Mouse (Mus musculus): ENCODE measurements at regions not wholly inside any gene's neighbourhood (a gene's known extent, or its start where the extent isn't known, plus 50 kb on each side); places are given as distances from the start of the nearest gene placed in this dataset.

DNA sequence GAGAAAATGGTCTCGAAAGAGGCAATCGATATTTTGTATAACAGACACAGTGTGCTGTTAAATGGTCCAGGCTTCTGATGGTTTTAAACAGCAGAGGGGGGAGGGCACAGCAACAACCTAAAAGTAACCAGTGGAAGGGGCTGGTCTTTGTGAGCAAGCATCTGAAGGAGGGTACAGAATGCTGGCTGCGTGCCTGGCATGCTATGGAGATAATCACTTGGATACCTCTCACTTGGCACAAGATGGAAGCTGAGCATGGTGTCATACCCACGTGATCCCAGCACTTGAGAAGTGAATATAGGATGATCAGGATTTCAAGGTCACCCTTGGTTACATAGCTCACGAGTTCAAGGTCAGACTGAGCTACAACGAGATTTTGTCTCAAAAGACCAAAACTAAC is 315.9 kb upstream of the Mki67 start:
- Histone ChIP-seq H3K27ac (ENCODE audit: control insufficient read depth, low read depth, low read length) (no peak overlapping the region), H3K9me3 (replicated peaks; ENCODE audit: insufficient read depth, low read length) (no peaks in the 10 kb centered on the region), H3K4me3 (ENCODE audit: control insufficient read depth in 1 of 2, insufficient read depth in 1 of 2, low read depth in 2 of 2, low read length in 2 of 2) (no peak overlapping the region), H3K27me3 (ENCODE audit: control insufficient read depth in 1 of 2, insufficient read depth in 2 of 2, low read length in 2 of 2) (no peaks in the 10 kb centered on the region), H3K36me3 (ENCODE audit: control insufficient read depth in 1 of 2, insufficient read depth in 2 of 2, low read length in 2 of 2) (no peaks in the 10 kb centered on the region), H3K79me2 (ENCODE audit: control insufficient read depth, insufficient read depth, low read length, poor library complexity) (no peaks in the 10 kb centered on the region), H3K4me1 (ENCODE audit: control insufficient read depth in 1 of 2, insufficient read depth in 2 of 2, low read length in 2 of 2) (no peaks in the 10 kb centered on the region), H3K9ac (ENCODE audit: control insufficient read depth, low read depth, low read length, poor library complexity, severe bottlenecking) (no peak overlapping the region)
- no peak for DNase-seq (ENCODE audit: low read depth, low spot score)
- TF ChIP-seq CHD2 (IDR thresholded peaks at IDR 0.05; ENCODE audit: low read length) = no peak
- TF ChIP-seq JUND (IDR thresholded peaks at IDR 0.05; ENCODE audit: low read depth, low read length) = no peak
- TF ChIP-seq MEF2A (IDR thresholded peaks at IDR 0.05; ENCODE audit: extremely low read depth, insufficient replicate concordance, low read depth, low read length, poor library complexity, severe bottlenecking) = no peak
- no peak for TF ChIP-seq MAZ (IDR thresholded peaks at IDR 0.05; ENCODE audit: low read depth, low read length)
- no peak for TF ChIP-seq KAT2A (conservative IDR thresholded peaks at IDR 0.05; ENCODE audit: low read depth, low read length)
- no peak for TF ChIP-seq MYB (IDR thresholded peaks at IDR 0.05; ENCODE audit: low read depth, low read length)
- no peak for TF ChIP-seq ZC3H11A (IDR thresholded peaks at IDR 0.05; ENCODE audit: low read depth, low read length)
- TF ChIP-seq POLR2AphosphoS5 (IDR thresholded peaks at IDR 0.05; ENCODE audit: borderline replicate concordance, low read depth, low read length) = no peak
- TF ChIP-seq ZKSCAN1 (IDR thresholded peaks at IDR 0.05; ENCODE audit: low read depth, low read length) = no peak
- TF ChIP-seq UBTF (IDR thresholded peaks at IDR 0.05; ENCODE audit: borderline replicate concordance, insufficient read depth, low read depth, low read length) = no peak
- TF ChIP-seq RCOR1 (IDR thresholded peaks at IDR 0.05; ENCODE audit: low read depth, low read length) = no peak
- TF ChIP-seq SMC3 (IDR thresholded peaks at IDR 0.05; ENCODE audit: low read depth, low read length) = no peak
- TF ChIP-seq TBP (IDR thresholded peaks at IDR 0.05; ENCODE audit: low read depth, low read length) = no peak
- TF ChIP-seq CHD1 (IDR thresholded peaks at IDR 0.05; ENCODE audit: low read depth, low read length) = no peak
- TF ChIP-seq GATA1 (IDR thresholded peaks at IDR 0.05; ENCODE audit: low read depth, low read length) = no peak
- TF ChIP-seq USF1 (IDR thresholded peaks at IDR 0.05; ENCODE audit: low read depth, low read length) = no peak
- no peak for TF ChIP-seq MAFK (IDR thresholded peaks at IDR 0.05; ENCODE audit: borderline replicate concordance, low read depth, low read length)
- no peak for TF ChIP-seq ZMIZ1 (IDR thresholded peaks at IDR 0.05; ENCODE audit: low read depth, low read length)

DNA sequence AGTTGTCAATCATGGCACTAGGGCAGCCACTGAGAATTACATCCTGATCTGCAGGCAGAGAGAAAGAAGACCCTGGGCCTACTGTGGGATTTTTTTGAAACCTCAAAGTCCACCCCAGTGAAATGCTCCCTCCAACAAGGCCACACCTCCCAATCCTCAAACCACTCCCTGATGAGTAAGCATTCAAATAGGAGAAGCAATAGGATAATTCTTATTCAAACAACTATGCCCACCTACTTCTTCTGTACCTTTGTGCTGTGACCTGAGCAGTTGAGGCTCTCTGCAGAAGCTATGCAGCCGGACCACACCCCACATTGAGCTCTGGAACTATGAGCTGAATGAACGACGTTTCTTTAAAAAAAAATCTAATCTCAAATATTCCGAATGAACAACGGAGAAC is 317.4 kb upstream of the Mki67 start:
- no peak for TF ChIP-seq BHLHE40 (IDR thresholded peaks at IDR 0.05; ENCODE audit: borderline replicate concordance, low read depth, low read length)
- no peak for TF ChIP-seq POLR2A (IDR thresholded peaks at IDR 0.05; ENCODE audit: control insufficient read depth in 1 of 2, insufficient read depth in 1 of 2, low read depth in 1 of 2, low read length in 2 of 2, poor library complexity in 1 of 2)
- no peak for TF ChIP-seq ZNF384 (IDR thresholded peaks at IDR 0.05; ENCODE audit: low read depth, low read length)
- TF ChIP-seq ETS1 (IDR thresholded peaks at IDR 0.05; ENCODE audit: low read depth, low read length) = no peak
- TF ChIP-seq MXI1 (IDR thresholded peaks at IDR 0.05; ENCODE audit: low read depth, low read length) = no peak
- TF ChIP-seq JUND (IDR thresholded peaks at IDR 0.05; ENCODE audit: low read depth, low read length) = no peak
- TF ChIP-seq MEF2A (IDR thresholded peaks at IDR 0.05; ENCODE audit: extremely low read depth, insufficient replicate concordance, low read depth, low read length, poor library complexity, severe bottlenecking) = no peak
- TF ChIP-seq EP300 (IDR thresholded peaks at IDR 0.05; ENCODE audit: low read depth in 1 of 2, low read length in 2 of 2) = no peak
- no peak for TF ChIP-seq MYC (IDR thresholded peaks at IDR 0.05; ENCODE audit: low read depth, low read length)
- no peak for TF ChIP-seq MAX (IDR thresholded peaks at IDR 0.05; ENCODE audit: low read length)
- TF ChIP-seq TAL1 (IDR thresholded peaks at IDR 0.05; ENCODE audit: low read length) = no peak
- no peak for TF ChIP-seq POLR2AphosphoS2 (IDR thresholded peaks at IDR 0.05; ENCODE audit: low read length)
- no peak for TF ChIP-seq NRF1 (IDR thresholded peaks at IDR 0.05; ENCODE audit: insufficient read depth, low read depth, low read length, poor library complexity, severe bottlenecking)
- no peak for TF ChIP-seq UBTF (IDR thresholded peaks at IDR 0.05; ENCODE audit: borderline replicate concordance, insufficient read depth, low read depth, low read length)
- no peak for TF ChIP-seq USF2 (IDR thresholded peaks at IDR 0.05; ENCODE audit: borderline replicate concordance in 1 of 2, insufficient read depth in 1 of 2, low read depth in 1 of 2, low read length in 2 of 2)
- TF ChIP-seq ZKSCAN1 (IDR thresholded peaks at IDR 0.05; ENCODE audit: low read depth, low read length) = no peak
- Histone ChIP-seq H3K9ac (ENCODE audit: control insufficient read depth, low read depth, low read length, poor library complexity, severe bottlenecking) (no peak overlapping the region), H3K4me1 (ENCODE audit: control insufficient read depth in 1 of 2, insufficient read depth in 2 of 2, low read length in 2 of 2) (no peaks in the 10 kb centered on the region), H3K27me3 (ENCODE audit: control insufficient read depth in 1 of 2, insufficient read depth in 2 of 2, low read length in 2 of 2) (no peaks in the 10 kb centered on the region), H3K27ac (ENCODE audit: control insufficient read depth, low read depth, low read length) (no peak overlapping the region), H3K79me2 (ENCODE audit: control insufficient read depth, insufficient read depth, low read length, poor library complexity) (no peaks in the 10 kb centered on the region), H3K4me3 (ENCODE audit: control insufficient read depth in 1 of 2, insufficient read depth in 1 of 2, low read depth in 2 of 2, low read length in 2 of 2) (no peak overlapping the region), H3K36me3 (ENCODE audit: control insufficient read depth in 1 of 2, insufficient read depth in 2 of 2, low read length in 2 of 2) (no peaks in the 10 kb centered on the region), H3K9me3 (replicated peaks; ENCODE audit: insufficient read depth, low read length) (no peaks in the 10 kb centered on the region)
- DNase-seq (ENCODE audit: low read depth, low spot score) = no peak

Data from MEL (cell line).